Mouse (Mus musculus) kidney, adult 2 months (tissue): ENCODE measurements at regions not wholly inside any gene's neighbourhood (a gene's known extent, or its start where the extent isn't known, plus 50 kb on each side); places are given as distances from the start of the nearest gene placed in this dataset.
"Not testable (repeated sequence)": the region's sequence is repeated elsewhere in the genome, so short reads cannot be mapped to it uniquely, and the experiment has no call there.

Source experiments
- DNase-seq: peaks from one replicate; pipeline ENCODE4 v3.0.0; 2021
- H3K27ac ChIP-seq: fragments of 200-500 bp; 2 replicates; pipeline ENCODE4 v1.5.1; 2012; ENCODE audit warnings: low read depth, low read length, control low read depth, inconsistent platforms; ENCODE audit not compliant: insufficient read depth
- H3K27me3 ChIP-seq: fragments of 200-500 bp; replicated peaks from 2 replicates; pipeline ENCODE4 v1.6.1; 2012; ENCODE audit warnings: mild to moderate bottlenecking, moderate library complexity, low read length, inconsistent platforms; ENCODE audit not compliant: control insufficient read depth, insufficient read depth
- H3K36me3 ChIP-seq: fragments of 200-500 bp; 2 replicates; pipeline ENCODE4 v1.6.1; 2012; ENCODE audit warnings: mild to moderate bottlenecking, moderate library complexity, low read length, inconsistent platforms; ENCODE audit not compliant: control insufficient read depth, insufficient read depth
- H3K4me1 ChIP-seq: fragments of 200-500 bp; 2 replicates; pipeline ENCODE4 v1.6.1; 2011; ENCODE audit warnings: low read length; ENCODE audit not compliant: control insufficient read depth, insufficient read depth
- H3K4me3 ChIP-seq: fragments of 200-500 bp; 2 replicates; pipeline ENCODE4 v1.5.1; 2011; ENCODE audit warnings: mild to moderate bottlenecking, low read depth, low read length, control low read depth; ENCODE audit not compliant: insufficient read depth
- CTCF ChIP-seq: fragments of 200-500 bp; conservative IDR thresholded peaks from 2 replicates; pipeline ENCODE4 v1.5.1; 2011; ENCODE audit warnings: low read depth, mild to moderate bottlenecking, control low read depth, low read length, moderate library complexity, mixed read lengths; ENCODE audit not compliant: insufficient read depth, insufficient read length
- POLR2A ChIP-seq: fragments of 200-500 bp; IDR thresholded peaks from one replicate; pipeline ENCODE4 v1.6.1; 2011; ENCODE audit warnings: low read depth, low read length, control low read depth
- WGBS: fragments of 180-500 bp; shearing (Covaris S2); methylation state at CpG from one replicate; pipeline ENCODE4 v1.1.7; 2018; 5-methylcytosine and 5-hydroxymethylcytosine counted together

GRCm38 (mm10) chr3:31804038-31804437, 98.3 kb upstream of the Kcnmb2 start:
- WGBS, result 10% methylated on average over 5 of the region's 5 CpGs
- Histone ChIP-seq H3K4me1 (no peaks in the 10 kb centered on the region), H3K36me3 (no peaks in the 10 kb centered on the region), H3K4me3 (no peak overlapping the region), H3K27me3 (no peaks in the 10 kb centered on the region), H3K27ac (no peak overlapping the region)
- no peak for DNase-seq
- TF ChIP-seq CTCF (no peak), POLR2A (no peak)

- no peak for DNase-seq
- Histone ChIP-seq H3K27ac (no peak overlapping the region), H3K27me3 (no peaks in the 10 kb centered on the region), H3K36me3 (no peaks in the 10 kb centered on the region), H3K4me1 (no peaks in the 10 kb centered on the region), H3K4me3 (no peak overlapping the region)
- WGBS, result 56% methylated on average over 2 of the region's 2 CpGs
- TF ChIP-seq CTCF (no peak), POLR2A (no peak)
These were observed 94.6 kb upstream of the Kcnmb2 start for GRCm38 (mm10) chr3:31807741-31808140.

- 95% methylated on average over 13 of the region's 13 CpGs for WGBS
- not testable (repeated sequence) for H3K4me1 ChIP-seq, DNase-seq, H3K4me3 ChIP-seq, H3K27ac ChIP-seq, H3K36me3 ChIP-seq, H3K27me3 ChIP-seq
These were observed 93.2 kb upstream of the Kcnmb2 start for GRCm38 (mm10) chr3:31809131-31809530.

GRCm38 (mm10) chr3:31811232-31811631, 91.1 kb upstream of the Kcnmb2 start:
- TF ChIP-seq CTCF (no peak), POLR2A (no peak)
- WGBS, result 34% methylated on average over 4 of the region's 4 CpGs
- H3K4me3 ChIP-seq, result no peak overlapping the region
- H3K4me1 ChIP-seq, result no peaks in the 10 kb centered on the region
- no peaks in the 10 kb centered on the region for H3K36me3 ChIP-seq
- no peak overlapping the region for H3K27ac ChIP-seq
- DNase-seq, result no peak
- H3K27me3 ChIP-seq, result no peaks in the 10 kb centered on the region

GRCm38 (mm10) chr3:31831913-31832312, 70.4 kb upstream of the Kcnmb2 start:
- TF ChIP-seq CTCF (no peak), POLR2A (no peak)
- H3K36me3 ChIP-seq, result no peaks in the 10 kb centered on the region
- H3K27me3 ChIP-seq, result no peaks in the 10 kb centered on the region
- DNase-seq, result no peak
- no peak overlapping the region for H3K4me3 ChIP-seq
- 38% methylated on average over 1 of the region's 1 CpGs for WGBS
- no peak overlapping the region for H3K27ac ChIP-seq
- H3K4me1 ChIP-seq, result no peaks in the 10 kb centered on the region

- WGBS, result 57% methylated on average over 1 of the region's 1 CpGs
- no peaks in the 10 kb centered on the region for H3K27me3 ChIP-seq
- no peaks in the 10 kb centered on the region for H3K36me3 ChIP-seq
- H3K27ac ChIP-seq, result no peak overlapping the region
- H3K4me3 ChIP-seq, result no peak overlapping the region
- TF ChIP-seq POLR2A (no peak), CTCF (no peak)
- no peak for DNase-seq
- no peaks in the 10 kb centered on the region for H3K4me1 ChIP-seq
These were observed 61.1 kb upstream of the Kcnmb2 start for GRCm38 (mm10) chr3:31841253-31841652.

- no peaks in the 10 kb centered on the region for H3K27me3 ChIP-seq
- H3K36me3 ChIP-seq, result no peaks in the 10 kb centered on the region
- WGBS, result 61% methylated on average over 4 of the region's 4 CpGs
- H3K4me1 ChIP-seq, result no peaks in the 10 kb centered on the region
- DNase-seq, result no peak
- no peak overlapping the region for H3K4me3 ChIP-seq
- H3K27ac ChIP-seq, result no peak overlapping the region
- TF ChIP-seq CTCF, result no peak
- TF ChIP-seq POLR2A, result no peak
These were observed 55.2 kb upstream of the Kcnmb2 start for GRCm38 (mm10) chr3:31847087-31847486.
